Mouse (Mus musculus) midbrain, embryonic 13.5 days (tissue): ENCODE results near the gene Ttll3. TPM values are rescaled to one million over a fixed set of nuclear protein-coding genes. Genes with fewer than 3 reads are reported as not detected.

Experiments
- ATAC-seq: fragments of 200-750 bp; cut with Nextera tagmentation; 2 replicates; pipeline ENCODE4 v1.8.0; 2017; ENCODE audit warnings: mild to moderate bottlenecking, moderate TSS enrichment, moderate library complexity
- H3K27ac ChIP-seq: fragments of 300-500 bp; sonication (generic); 2 replicates; pipeline ENCODE4 v1.5.1; 2015; ENCODE audit warnings: inconsistent platforms, mild to moderate bottlenecking, moderate library complexity
- H3K27me3 ChIP-seq: fragments of 300-500 bp; sonication (generic); 2 replicates; pipeline ENCODE4 v1.6.1; 2015; ENCODE audit warnings: mild to moderate bottlenecking, inconsistent platforms
- H3K36me3 ChIP-seq: fragments of 300-500 bp; sonication (generic); 2 replicates; pipeline ENCODE4 v1.6.1; 2015; ENCODE audit warnings: mild to moderate bottlenecking, inconsistent platforms
- H3K4me1 ChIP-seq: fragments of 300-500 bp; sonication (generic); replicated peaks from 2 replicates; pipeline ENCODE4 v1.6.1; 2015; ENCODE audit warnings: inconsistent platforms
- H3K4me2 ChIP-seq: fragments of 300-500 bp; sonication (generic); replicated peaks from 2 replicates; pipeline ENCODE4 v1.6.1; 2015; ENCODE audit warnings: moderate library complexity, mild to moderate bottlenecking, inconsistent platforms
- H3K4me3 ChIP-seq: fragments of 300-500 bp; sonication (generic); replicated peaks from 2 replicates; pipeline ENCODE4 v1.5.1; 2015; ENCODE audit warnings: mild to moderate bottlenecking, inconsistent platforms
- H3K9ac ChIP-seq: fragments of 300-500 bp; sonication (generic); replicated peaks from 2 replicates; pipeline ENCODE4 v1.6.1; 2015; ENCODE audit warnings: mild to moderate bottlenecking, inconsistent platforms
- H3K9me3 ChIP-seq: fragments of 300-500 bp; sonication (generic); 2 replicates; pipeline ENCODE4 v1.6.1; 2016; ENCODE audit warnings: mild to moderate bottlenecking, inconsistent platforms
- WGBS: fragments of 180-500 bp; shearing (Covaris S2); methylation state at CpG from one replicate; pipeline ENCODE4 v1.1.7; 2015; 5-methylcytosine and 5-hydroxymethylcytosine counted together
- polyA plus RNA-seq: library from polyadenylated mRNA; unstranded; fragments of >200 nt; fragmentation: Nextera tagmentation; extraction: Ambion mirVana; gene quantifications from 2 replicates; pipeline ENCODE4 v1.2.1, GENCODE M21; 2015

The Ttll3 gene
- polyA plus RNA-seq, 1 experiment from 2014 or later, result 11.4 TPM

DNA sequence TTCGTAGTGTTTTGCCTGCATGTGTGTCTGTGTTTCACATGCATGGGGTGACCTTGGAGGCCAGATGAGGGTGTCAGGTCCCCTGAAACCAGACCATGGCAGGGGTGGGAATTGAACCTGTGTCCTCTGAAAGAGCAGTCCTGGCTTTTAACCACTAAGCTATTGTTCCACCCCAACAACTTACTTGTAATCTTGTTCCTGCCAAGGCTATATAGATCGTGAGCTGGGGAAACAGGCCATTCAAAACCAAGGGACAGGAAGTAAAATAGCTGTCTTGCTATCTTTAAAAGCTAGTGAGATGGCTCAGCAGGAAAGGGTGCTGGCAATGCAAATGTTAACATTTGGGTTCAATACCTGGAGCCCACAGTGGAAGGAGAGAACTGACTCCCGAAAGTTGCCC, 40.9 kb downstream of the Ttll3 start:
- ATAC-seq, result no peak
- Histone ChIP-seq H3K27ac (no peak overlapping the region), H3K4me2 (no peak overlapping the region), H3K9ac (no peak overlapping the region), H3K9me3 (no peaks in the 10 kb centered on the region), H3K4me1 (no peaks in the 10 kb centered on the region), H3K36me3 (no peaks in the 10 kb centered on the region), H3K4me3 (no peak overlapping the region), H3K27me3 (no peaks in the 10 kb centered on the region)
- WGBS, result 80% methylated on average over 3 of the region's 3 CpGs

DNA sequence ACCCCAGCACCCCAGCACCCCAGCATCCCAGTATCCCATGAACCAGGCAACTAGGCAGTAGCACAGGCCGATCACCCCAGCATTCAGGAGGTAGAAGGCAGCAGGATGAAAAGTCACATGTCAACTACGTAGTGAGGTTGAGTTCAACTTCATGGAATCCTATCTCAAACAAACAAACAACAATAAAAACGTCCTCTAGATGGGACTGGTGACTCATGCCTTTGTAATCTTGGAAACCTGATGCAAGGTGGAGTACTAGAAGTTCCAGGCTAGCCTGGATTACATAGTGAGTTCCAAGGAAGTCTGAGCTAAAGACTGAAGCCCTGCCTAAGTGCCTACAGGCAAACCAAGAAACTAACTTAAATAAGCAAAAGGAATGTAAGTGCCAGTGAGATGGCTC, 41.8 kb downstream of the Ttll3 start:
- H3K9me3 ChIP-seq, result no peaks in the 10 kb centered on the region
- no peak overlapping the region for H3K4me3 ChIP-seq
- no peaks in the 10 kb centered on the region for H3K4me1 ChIP-seq
- H3K27ac ChIP-seq, result no peak overlapping the region
- no peak for ATAC-seq
- no peaks in the 10 kb centered on the region for H3K27me3 ChIP-seq
- no peaks in the 10 kb centered on the region for H3K36me3 ChIP-seq
- no peak overlapping the region for H3K4me2 ChIP-seq
- no peak overlapping the region for H3K9ac ChIP-seq
- WGBS, result 66% methylated on average over 3 of the region's 3 CpGs

DNA sequence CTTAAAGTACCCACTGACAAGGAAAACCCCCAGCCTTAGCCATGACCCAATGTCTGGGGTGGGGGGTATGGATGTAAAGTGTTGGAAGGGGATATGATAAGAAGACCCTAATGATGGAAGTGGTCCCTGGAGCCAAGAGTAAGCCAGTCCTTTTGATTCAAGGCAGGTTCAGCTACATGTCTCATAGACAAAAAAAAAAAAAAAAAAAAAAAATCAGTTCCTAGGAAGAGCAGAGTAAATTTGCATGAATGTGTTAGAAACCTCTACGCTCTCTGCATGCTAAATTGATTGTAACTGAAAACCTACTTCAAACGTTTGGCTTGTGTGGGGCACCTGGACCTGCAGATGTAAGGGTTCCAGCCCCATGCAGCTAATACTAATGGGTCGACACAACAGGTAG, 42.7 kb downstream of the Ttll3 start:
- Histone ChIP-seq H3K4me3 (no peak overlapping the region), H3K27ac (no peak overlapping the region), H3K9me3 (no peaks in the 10 kb centered on the region), H3K36me3 (no peaks in the 10 kb centered on the region), H3K9ac (no peak overlapping the region), H3K4me2 (no peak overlapping the region), H3K4me1 (no peaks in the 10 kb centered on the region), H3K27me3 (no peaks in the 10 kb centered on the region)
- WGBS, result 69% methylated on average over 3 of the region's 3 CpGs
- no peak for ATAC-seq

DNA sequence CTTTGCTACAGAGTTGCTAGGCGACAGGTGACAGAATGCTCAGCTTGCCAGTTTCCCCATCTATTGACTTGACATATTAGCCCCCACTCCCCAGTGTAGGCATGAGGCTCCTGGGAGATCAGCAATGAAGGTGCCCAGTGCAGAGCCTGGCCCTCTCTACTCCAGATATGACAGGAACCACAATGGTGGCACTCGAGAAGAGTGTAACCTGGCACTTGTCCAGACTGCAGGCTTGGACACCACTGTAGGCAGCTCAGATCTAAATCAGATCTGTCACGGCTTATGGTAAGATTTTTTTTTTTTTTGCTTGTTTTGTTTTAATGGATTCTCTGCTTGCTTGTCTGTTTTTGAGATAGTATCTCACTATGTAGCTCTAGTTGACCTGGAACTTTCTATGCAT, 44.6 kb downstream of the Ttll3 start:
- Histone ChIP-seq H3K9ac (no peak overlapping the region), H3K9me3 (no peaks in the 10 kb centered on the region), H3K4me3 (no peak overlapping the region), H3K27me3 (no peaks in the 10 kb centered on the region), H3K27ac (no peak overlapping the region), H3K36me3 (no peaks in the 10 kb centered on the region), H3K4me1 (no peaks in the 10 kb centered on the region), H3K4me2 (no peak overlapping the region)
- WGBS, result 78% methylated on average over 3 of the region's 3 CpGs
- ATAC-seq, result no peak

DNA sequence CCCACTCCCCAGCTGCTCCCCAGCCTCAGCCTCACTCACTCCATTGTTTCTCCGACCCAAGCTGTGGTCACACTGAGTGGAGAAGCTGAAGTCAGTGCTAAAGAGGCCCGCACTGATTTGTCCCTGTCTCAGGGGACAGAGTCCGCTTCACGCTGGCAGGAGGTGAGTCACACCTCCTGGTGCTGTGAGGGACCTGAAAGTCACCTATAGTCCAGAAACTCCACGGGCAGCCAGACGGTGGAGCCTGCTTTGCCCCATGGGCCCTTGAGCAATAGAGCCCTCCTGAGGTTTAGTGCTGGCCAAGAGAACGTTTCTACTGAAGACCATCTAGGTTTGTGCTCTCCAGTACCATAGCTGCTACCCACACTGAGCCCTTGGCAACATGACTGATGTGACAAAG, 45.6 kb downstream of the Ttll3 start:
- no peaks in the 10 kb centered on the region for H3K4me1 ChIP-seq
- H3K4me3 ChIP-seq, result no peak overlapping the region
- H3K9me3 ChIP-seq, result no peaks in the 10 kb centered on the region
- H3K27ac ChIP-seq, result no peak overlapping the region
- WGBS, result 74% methylated on average over 7 of the region's 7 CpGs
- H3K9ac ChIP-seq, result no peak overlapping the region
- no peaks in the 10 kb centered on the region for H3K27me3 ChIP-seq
- ATAC-seq, result no peak
- H3K4me2 ChIP-seq, result no peak overlapping the region
- H3K36me3 ChIP-seq, result no peaks in the 10 kb centered on the region

DNA sequence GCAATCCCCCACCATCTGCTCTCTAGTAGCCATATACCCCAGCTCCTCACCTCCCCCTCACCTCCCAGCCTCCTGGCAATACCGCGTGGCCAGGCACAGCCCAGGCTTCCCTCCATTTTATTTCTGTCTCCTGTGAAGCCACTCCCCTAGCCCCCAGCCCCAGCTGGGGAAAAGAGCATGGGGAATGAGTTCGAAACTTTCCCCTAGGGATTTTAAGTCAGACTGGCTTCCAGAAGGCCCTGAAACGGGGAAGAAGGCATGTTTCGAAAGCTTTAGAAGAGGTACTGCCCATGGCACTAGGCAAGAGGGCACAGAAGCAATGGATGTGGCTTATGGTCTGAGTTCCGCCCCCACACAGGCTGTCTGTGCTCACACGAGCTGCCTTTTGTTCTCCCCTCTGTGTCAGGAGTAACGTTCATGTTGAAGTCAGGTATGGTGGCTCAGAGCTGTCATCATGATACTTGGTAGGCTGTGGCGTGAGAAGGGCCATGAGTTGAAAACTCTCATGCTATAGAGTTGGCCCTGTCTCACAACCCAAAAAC, 46.7 kb downstream of the Ttll3 start, which contains the start of gene Cidec:
Cidec (minus strand) TSS at position 97 of the 542 bp plus-strand sequence.
- Histone ChIP-seq H3K4me2 (no peak within 1 kb of the TSS), H3K9me3 (no peaks in the 10 kb centered on the region), H3K27ac (no peak within 1 kb of the TSS), H3K4me3 (no peak within 1 kb of the TSS), H3K27me3 (no peaks in the 10 kb centered on the region), H3K36me3 (no peaks in the 10 kb centered on the region), H3K9ac (no peak within 1 kb of the TSS), H3K4me1 (no peaks in the 10 kb centered on the region)
- no peak for ATAC-seq
- 81% methylated on average over 9 of the region's 9 CpGs for WGBS

DNA sequence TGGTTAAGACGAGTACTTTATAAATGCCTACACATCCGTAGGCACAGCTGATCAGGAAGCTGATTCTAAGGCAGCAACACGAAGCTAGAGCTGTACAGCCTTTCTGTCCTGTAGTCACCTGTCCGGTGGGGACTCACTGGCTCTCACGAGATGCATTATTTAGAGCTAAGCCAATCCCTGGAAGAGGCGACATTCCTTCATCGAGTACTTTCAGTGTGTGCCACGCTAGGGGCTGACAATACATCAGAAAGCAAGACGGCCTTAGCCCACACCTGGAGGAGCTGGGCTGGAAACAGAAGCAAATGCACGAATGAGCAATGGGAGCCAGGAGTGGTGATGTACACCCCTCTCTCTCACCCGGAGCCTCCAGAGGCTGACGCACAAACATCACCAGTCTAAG, 48.1 kb downstream of the Ttll3 start:
- Histone ChIP-seq H3K4me1 (0 out of 2 replicates have a peak, but pooled peaks cover 3% of the 10 kb centered on the region), H3K4me3 (no peak overlapping the region), H3K36me3 (no peaks in the 10 kb centered on the region), H3K27me3 (no peaks in the 10 kb centered on the region), H3K27ac (no peak overlapping the region), H3K4me2 (no peak overlapping the region), H3K9ac (no peak overlapping the region), H3K9me3 (no peaks in the 10 kb centered on the region)
- 81% methylated on average over 12 of the region's 12 CpGs for WGBS
- ATAC-seq, result no peak

DNA sequence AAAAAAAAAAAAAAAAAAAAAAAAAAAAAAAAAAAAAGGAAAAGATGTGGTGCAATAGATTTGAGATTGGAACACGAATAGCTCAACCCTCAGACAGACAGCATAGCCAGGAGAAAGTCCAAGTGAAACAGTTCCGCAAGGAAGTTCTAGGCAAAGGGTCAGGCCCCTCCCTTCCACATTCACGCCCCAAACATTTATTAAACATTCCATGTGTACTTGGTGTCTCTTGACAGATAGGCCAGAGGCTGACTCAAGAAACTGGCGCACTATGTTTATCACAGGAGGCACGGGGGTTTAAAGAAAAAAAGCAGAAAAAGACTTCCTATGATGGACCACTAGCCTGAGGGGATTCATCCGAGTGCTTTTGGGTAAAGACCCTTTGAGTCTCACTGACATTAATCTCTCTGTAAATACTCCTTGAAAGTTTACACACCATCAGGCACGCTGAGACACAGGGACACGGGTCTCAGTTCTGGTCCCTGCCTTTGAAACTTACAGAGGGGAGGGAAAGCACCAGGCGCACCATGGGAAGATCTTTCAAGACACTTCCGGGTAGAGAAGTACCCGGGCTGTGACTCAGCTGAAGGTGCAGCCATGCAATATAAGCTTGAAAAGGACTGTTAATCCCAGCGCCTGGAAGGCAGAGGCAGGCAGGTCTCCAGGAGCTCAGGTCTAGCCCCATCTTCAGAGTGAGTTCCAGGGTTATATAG, 49.8 kb downstream of the Ttll3 start:
- Histone ChIP-seq H3K4me2 (no peak overlapping the region), H3K4me3 (no peak overlapping the region), H3K36me3 (no peaks in the 10 kb centered on the region), H3K4me1 (peaks cover 12% of the 10 kb centered on the region), H3K27ac (no peak overlapping the region), H3K9me3 (no peaks in the 10 kb centered on the region), H3K27me3 (no peaks in the 10 kb centered on the region), H3K9ac (no peak overlapping the region)
- WGBS, result 62% methylated on average over 12 of the region's 12 CpGs
- ATAC-seq, result no peak

DNA sequence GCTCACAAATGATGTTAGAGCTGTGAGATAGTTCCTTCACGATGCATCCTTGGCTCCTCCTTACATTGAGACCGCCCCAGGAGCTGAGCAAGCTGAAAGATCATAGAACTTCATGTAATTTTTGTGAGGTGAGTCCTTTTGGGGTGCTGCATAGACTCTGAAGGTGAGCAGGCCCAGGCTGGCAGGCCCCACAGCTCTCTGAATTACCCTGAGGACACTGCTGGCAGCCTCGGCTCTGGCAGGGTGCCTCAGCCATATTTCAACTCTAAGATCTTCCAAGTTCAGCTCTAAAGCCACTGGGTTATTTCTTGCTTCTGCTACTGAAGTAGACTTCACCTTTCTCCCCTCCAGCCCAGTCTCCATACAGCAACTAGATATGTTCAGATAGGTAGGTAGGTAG, 51.6 kb downstream of the Ttll3 start:
- Histone ChIP-seq H3K9me3 (no peaks in the 10 kb centered on the region), H3K4me2 (no peak overlapping the region), H3K27me3 (no peaks in the 10 kb centered on the region), H3K27ac (no peak overlapping the region), H3K36me3 (0 out of 2 replicates have a peak, but pooled peaks cover 2% of the 10 kb centered on the region), H3K4me3 (no peak overlapping the region), H3K4me1 (peaks cover 16% of the 10 kb centered on the region), H3K9ac (no peak overlapping the region)
- 86% methylated on average over 3 of the region's 3 CpGs for WGBS
- ATAC-seq, result no peak

DNA sequence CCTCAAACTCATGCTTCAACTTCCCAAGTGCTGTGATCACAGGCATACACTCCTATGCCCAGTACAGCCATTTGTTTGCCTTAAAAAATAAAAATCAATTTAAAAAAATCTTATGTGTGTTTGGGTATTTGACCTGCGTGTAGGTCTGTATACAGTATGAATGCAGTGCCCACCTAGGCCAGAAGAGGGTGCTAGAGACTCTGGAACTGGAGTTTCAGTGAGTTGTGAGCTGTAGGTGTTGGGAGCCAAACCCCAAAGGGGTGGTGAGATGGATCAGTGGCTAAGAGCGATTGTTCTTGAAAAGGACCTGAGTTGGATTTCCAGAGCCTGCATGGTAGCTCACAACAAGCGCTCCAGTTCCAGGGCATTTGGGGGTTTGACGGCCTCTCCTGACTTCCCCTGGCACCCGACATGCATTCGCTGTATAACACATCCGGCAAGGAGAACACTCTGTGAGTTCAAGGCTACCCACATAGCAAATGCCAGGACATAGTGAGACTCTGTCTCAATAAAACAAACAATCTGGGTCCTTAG, 52.2 kb downstream of the Ttll3 start:
- Histone ChIP-seq H3K9me3 (no peaks in the 10 kb centered on the region), H3K4me1 (peaks cover 16% of the 10 kb centered on the region), H3K4me3 (no peak overlapping the region), H3K9ac (no peak overlapping the region), H3K27ac (no peak overlapping the region), H3K4me2 (no peak overlapping the region), H3K27me3 (no peaks in the 10 kb centered on the region), H3K36me3 (0 out of 2 replicates have a peak, but pooled peaks cover 4% of the 10 kb centered on the region)
- ATAC-seq, result no peak
- 56% methylated on average over 7 of the region's 7 CpGs for WGBS

DNA sequence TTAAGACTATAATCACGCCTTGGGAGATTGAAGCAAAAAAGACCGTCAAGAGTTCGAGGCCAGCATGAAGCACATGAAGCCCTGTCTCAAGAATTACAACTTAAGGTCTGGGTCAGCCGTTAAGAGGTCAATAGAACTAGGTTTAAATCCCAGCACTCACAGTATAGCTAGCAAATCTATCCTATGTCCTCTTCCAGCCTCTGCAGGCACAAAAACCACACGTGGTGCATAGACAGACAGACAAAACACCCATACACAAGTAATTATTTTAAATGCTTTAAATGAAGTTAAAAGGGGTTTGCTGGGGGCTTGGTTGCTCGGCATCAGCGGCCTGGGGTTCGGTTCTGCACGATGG, 53.0 kb downstream of the Ttll3 start:
- peak overlapping the region; percentile 84 for H3K4me3 ChIP-seq
- peak overlapping the region; percentile 75 for H3K27ac ChIP-seq
- peaks cover 13% of the 10 kb centered on the region for H3K36me3 ChIP-seq
- peak overlapping the region; percentile 96 for H3K9ac ChIP-seq
- no peaks in the 10 kb centered on the region for H3K27me3 ChIP-seq
- no peaks in the 10 kb centered on the region for H3K9me3 ChIP-seq
- peak overlapping the region; percentile 82 for H3K4me2 ChIP-seq
- peak; percentile 59 for ATAC-seq
- H3K4me1 ChIP-seq, result peaks cover 16% of the 10 kb centered on the region
- 44% methylated on average over 9 of the region's 9 CpGs for WGBS

DNA sequence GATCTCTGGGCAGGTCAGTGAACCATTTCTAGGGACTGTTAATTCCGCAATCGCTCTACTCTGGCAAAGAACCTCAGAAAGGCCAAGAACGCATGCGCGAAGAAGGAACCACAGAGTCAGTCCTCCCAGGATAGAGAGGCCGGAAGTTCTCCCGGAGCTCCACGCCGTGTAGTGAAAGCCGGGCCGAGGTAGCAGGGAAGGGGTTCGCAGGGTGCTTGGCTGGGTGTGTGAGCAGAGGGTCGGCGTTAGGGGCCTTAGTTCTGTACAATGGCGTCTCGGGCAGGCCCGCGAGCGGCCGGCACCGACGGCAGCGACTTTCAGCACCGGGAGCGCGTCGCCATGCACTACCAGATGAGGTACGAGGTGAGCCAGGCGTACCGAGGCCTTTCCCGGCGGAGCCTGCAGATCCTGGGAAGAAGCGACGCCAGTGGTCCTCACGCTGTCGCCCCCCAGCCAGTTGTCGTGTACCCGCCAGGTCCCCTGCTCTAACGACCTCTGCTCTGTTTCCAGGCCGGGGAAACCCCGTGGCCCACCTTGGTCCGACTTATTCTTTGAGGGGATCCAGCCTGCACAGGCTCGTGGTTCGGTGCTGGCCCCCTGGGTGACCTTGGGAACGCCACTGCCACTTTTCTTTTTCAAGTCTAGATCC, 53.5 kb downstream of the Ttll3 start, which contains the start of gene Jagn1:
Jagn1 (plus strand) TSS at position 128 of the 649 bp plus-strand sequence.
- Histone ChIP-seq H3K27me3 (no peaks in the 10 kb centered on the region), H3K36me3 (peaks cover 18% of the 10 kb centered on the region), H3K27ac (peak within 1 kb of the TSS; percentile 75), H3K9me3 (no peaks in the 10 kb centered on the region), H3K9ac (peak within 1 kb of the TSS; percentile 96), H3K4me3 (peak within 1 kb of the TSS; percentile 84), H3K4me1 (peaks cover 16% of the 10 kb centered on the region), H3K4me2 (peak within 1 kb of the TSS; percentile 82)
- WGBS, result under 1% methylated on average over 45 of the region's 45 CpGs
- ATAC-seq, result peak; percentile 95
